Mouse (Mus musculus) olfactory bulb, adult 2 months (tissue): ENCODE results near the gene Rundc3a.

Experiments
- CTCF ChIP-seq: fragments of 200-500 bp; IDR thresholded peaks from 2 replicates; pipeline ENCODE4 v1.5.1; 2012; ENCODE audit warnings: low read depth, mild to moderate bottlenecking, low read length, moderate library complexity; ENCODE audit not compliant: insufficient read depth
- POLR2A ChIP-seq: fragments of 200-500 bp; IDR thresholded peaks from 2 replicates; pipeline ENCODE4 v1.6.1; 2012; ENCODE audit warnings: mild to moderate bottlenecking, low read depth, low read length, moderate library complexity; ENCODE audit not compliant: insufficient read depth

DNA sequence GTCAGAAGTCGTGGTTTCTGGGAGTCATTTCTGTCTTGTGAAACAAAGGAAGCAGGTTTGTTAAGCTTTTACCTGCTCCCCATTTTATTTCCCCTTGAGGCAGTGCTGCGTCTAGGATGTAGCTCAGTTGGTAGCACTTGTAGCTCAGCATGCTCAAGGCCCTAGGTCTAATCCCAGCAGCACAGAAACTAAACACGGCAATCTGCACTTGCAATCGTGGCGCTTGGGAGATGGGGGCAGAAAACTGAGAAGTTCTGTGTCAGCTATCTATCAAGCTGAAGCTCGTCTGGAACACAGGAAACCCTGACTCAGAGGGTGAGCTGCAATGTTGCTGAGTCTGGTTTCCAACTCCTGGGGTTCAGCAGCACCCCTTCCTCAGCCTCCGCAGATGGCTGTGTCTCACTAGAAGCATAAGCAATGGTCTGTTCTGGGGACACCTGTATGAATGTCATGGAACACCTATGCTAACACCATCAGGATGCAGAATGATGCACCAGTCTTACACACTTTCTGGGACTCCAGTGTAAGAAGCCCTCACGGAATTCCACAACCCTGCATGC is 35.9 kb downstream of the Rundc3a start:
- TF ChIP-seq CTCF (no peak), POLR2A (no peak)
